ENCODE assay signal across 22 mouse cellular contexts in genomic region chr9:122588246-122588645, GRCm38 (mm10).
"Had no signal": no experiment of that assay in that cellular context is flagged by ENCODE, and none has a peak within 500 bp of the region (broad histone marks: within the 10 kb centered on the region; RNA-seq: fewer than 3 reads in every experiment).

No protein-coding gene starts in this region.

- H3K27ac ChIP-seq: gastrocnemius, adult 2 months; heart, embryonic 10.5 days; hindbrain, embryonic 10.5 days; hindbrain, embryonic 12.5 days; hindbrain, embryonic 14.5 days; intestine, embryonic 15.5 days; limb, embryonic 10.5 days; limb, embryonic 12.5 days; liver, embryonic 13.5 days; liver, embryonic 15.5 days had no signal

- DNase-seq: gastrocnemius, adult 2 months; gastrocnemius, postnatal 10 days; gastrocnemius, postnatal 25 days; heart, postnatal 10 days; heart, postnatal 4 days; kidney, adult 18-20 months; kidney, adult 8-10 months; kidney, postnatal 10 days; kidney, postnatal 25 days; kidney, postnatal 4 days; liver; liver, embryonic 13.5 days; liver, postnatal 0 days had no signal

- H3K4me3 ChIP-seq: gastrocnemius, adult 2 months; heart, embryonic 10.5 days; heart, embryonic 12.5 days; hindbrain, embryonic 10.5 days; hindbrain, embryonic 12.5 days; intestine, embryonic 15.5 days; limb, embryonic 10.5 days; limb, embryonic 12.5 days; liver, embryonic 13.5 days; liver, embryonic 15.5 days had no signal
